Mouse (Mus musculus): ENCODE measurements at regions not wholly inside any gene's neighbourhood (a gene's known extent, or its start where the extent isn't known, plus 50 kb on each side); places are given as distances from the start of the nearest gene placed in this dataset.
A peak's percentile ranks its signal among the peaks of the same experiment; 100 is the strongest.

DNA sequence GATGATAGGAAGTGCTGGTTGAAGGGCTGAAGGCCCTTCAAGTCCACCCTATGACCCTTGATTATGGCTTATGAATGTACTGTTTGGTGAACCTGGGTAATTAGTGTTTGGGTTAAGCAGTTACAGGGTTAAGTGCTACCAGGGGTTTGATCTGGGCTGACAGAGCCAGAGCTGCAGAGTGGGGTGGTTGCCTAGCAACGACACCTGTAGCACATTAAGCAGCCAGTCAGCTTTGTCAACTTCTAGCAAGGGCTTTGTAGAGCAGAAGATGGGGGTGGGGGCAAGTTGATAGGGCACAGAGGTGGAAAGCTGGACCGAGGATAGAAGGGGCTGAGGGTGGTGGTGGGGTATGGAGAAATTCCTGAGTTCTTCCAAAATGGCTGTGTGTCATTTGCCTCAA is 177.0 kb upstream of the Cadm1 start:
- peaks cover 64% of the 10 kb centered on the region for H3K27me3 ChIP-seq (ENCODE audit: control insufficient read depth, insufficient read depth, low read length)
- no peaks in the 10 kb centered on the region for H3K36me3 ChIP-seq (replicated peaks; ENCODE audit: control insufficient read depth, insufficient read depth, low read length)
- H3K27ac ChIP-seq (ENCODE audit: low read depth) = no peak overlapping the region
- H3K4me1 ChIP-seq (ENCODE audit: control insufficient read depth, insufficient read depth) = peaks cover 13% of the 10 kb centered on the region; the same call in 1 of the 2 replicates
- TF ChIP-seq EP300 (IDR thresholded peaks at IDR 0.05; ENCODE audit: low read depth) (no peak), CTCF (IDR thresholded peaks at IDR 0.05; ENCODE audit: low read depth) (no peak)
- H3K4me3 ChIP-seq (ENCODE audit: low read depth, low read length) = no peak overlapping the region
- WGBS = 36% methylated on average over 2 of the region's 2 CpGs
- no peak overlapping the region for H3K4me2 ChIP-seq (ENCODE audit: low read depth, low read length)
- no peak overlapping the region for H3K9ac ChIP-seq (replicated peaks; ENCODE audit: low read depth, low read length)
- no peak for DNase-seq (ENCODE audit: low spot score)
- H3K9me3 ChIP-seq (replicated peaks; ENCODE audit: control insufficient read depth, low read length) = no peaks in the 10 kb centered on the region
- no peak for ATAC-seq (ENCODE audit: insufficient read depth, low read depth)

DNA sequence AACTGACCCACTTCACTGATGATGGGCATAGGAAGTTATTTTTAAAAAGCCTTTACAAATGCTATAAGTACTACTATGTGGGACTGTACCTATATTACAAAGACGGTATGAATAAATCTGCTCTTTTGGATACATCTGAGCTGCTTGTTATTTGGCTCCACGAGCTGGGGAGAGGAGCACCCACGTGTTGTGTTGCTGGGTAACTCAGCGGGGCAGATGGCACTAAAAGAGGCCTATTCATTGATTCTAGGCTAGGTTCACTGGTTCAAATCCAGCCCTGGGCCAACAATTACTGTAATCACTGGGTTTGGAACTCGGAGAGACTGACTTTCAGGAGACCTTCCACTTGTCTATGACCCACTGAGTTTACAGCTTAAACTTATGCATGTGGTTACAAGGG is 176.0 kb upstream of the Cadm1 start:
- no peaks in the 10 kb centered on the region for H3K36me3 ChIP-seq (replicated peaks; ENCODE audit: control insufficient read depth, insufficient read depth, low read length)
- no peak overlapping the region for H3K4me2 ChIP-seq (ENCODE audit: low read depth, low read length)
- H3K9me3 ChIP-seq (replicated peaks; ENCODE audit: control insufficient read depth, low read length) = no peaks in the 10 kb centered on the region
- H3K27ac ChIP-seq (ENCODE audit: low read depth) = no peak overlapping the region
- 87% methylated on average over 5 of the region's 5 CpGs for WGBS
- H3K27me3 ChIP-seq (ENCODE audit: control insufficient read depth, insufficient read depth, low read length) = peaks cover 61% of the 10 kb centered on the region
- H3K9ac ChIP-seq (replicated peaks; ENCODE audit: low read depth, low read length) = no peak overlapping the region
- no peak overlapping the region for H3K4me3 ChIP-seq (ENCODE audit: low read depth, low read length)
- DNase-seq (ENCODE audit: low spot score) (no peak), ATAC-seq (ENCODE audit: insufficient read depth, low read depth) (no peak)
- peaks cover 19% of the 10 kb centered on the region; the same call in 1 of the 2 replicates for H3K4me1 ChIP-seq (ENCODE audit: control insufficient read depth, insufficient read depth)
- TF ChIP-seq CTCF (IDR thresholded peaks at IDR 0.05; ENCODE audit: low read depth) (no peak), EP300 (IDR thresholded peaks at IDR 0.05; ENCODE audit: low read depth) (no peak)

DNA sequence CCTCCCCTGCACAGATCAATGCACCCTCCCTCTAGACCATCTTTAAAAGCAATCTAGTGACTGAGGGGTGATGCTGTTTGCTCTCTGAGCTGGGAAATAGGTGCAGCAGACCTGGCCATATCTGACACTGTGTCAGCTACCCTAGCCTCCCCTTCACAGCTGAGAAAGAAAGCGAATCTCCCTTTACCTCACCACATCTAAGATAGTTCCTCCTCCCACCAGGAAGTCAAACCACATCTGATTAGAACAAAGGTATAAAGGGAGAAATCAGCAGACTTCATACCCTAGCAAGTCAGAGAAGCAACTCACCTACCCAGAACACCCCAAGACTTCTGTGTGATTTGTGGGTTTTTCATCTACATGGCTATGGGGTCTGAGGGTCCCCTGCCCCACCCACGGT is 175.6 kb upstream of the Cadm1 start:
- Histone ChIP-seq H3K36me3 (replicated peaks; ENCODE audit: control insufficient read depth, insufficient read depth, low read length) (no peaks in the 10 kb centered on the region), H3K4me3 (ENCODE audit: low read depth, low read length) (no peak overlapping the region), H3K9me3 (replicated peaks; ENCODE audit: control insufficient read depth, low read length) (no peaks in the 10 kb centered on the region), H3K27me3 (ENCODE audit: control insufficient read depth, insufficient read depth, low read length) (peaks cover 62% of the 10 kb centered on the region), H3K9ac (replicated peaks; ENCODE audit: low read depth, low read length) (no peak overlapping the region), H3K27ac (ENCODE audit: low read depth) (no peak overlapping the region), H3K4me1 (ENCODE audit: control insufficient read depth, insufficient read depth) (peaks cover 19% of the 10 kb centered on the region; the same call in 1 of the 2 replicates), H3K4me2 (ENCODE audit: low read depth, low read length) (no peak overlapping the region)
- DNase-seq (ENCODE audit: low spot score) = no peak
- 69% methylated on average over 2 of the region's 2 CpGs for WGBS
- ATAC-seq (ENCODE audit: insufficient read depth, low read depth) = no peak
- no peak for TF ChIP-seq CTCF (IDR thresholded peaks at IDR 0.05; ENCODE audit: low read depth)
- TF ChIP-seq EP300 (IDR thresholded peaks at IDR 0.05; ENCODE audit: low read depth) = no peak

DNA sequence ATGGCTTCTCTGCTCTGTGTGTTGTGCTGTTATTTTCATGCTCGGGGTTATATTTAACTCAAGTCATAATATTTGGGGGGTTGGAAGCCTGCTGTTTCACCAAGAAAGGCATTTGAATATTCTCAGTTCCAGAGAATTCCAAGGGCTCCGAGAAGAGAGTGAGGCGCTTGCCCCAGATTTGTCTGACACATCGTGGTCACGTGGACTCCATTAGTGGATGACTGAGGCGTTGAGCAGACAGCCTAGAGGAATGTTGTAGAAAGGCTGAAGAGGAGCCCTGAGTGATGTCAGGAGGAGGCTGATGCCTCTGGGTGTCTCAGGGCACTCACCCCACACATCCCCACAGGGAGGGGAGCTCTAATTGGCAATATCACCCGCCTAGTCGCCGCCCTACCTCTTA is 175.1 kb upstream of the Cadm1 start:
- WGBS = 25% methylated on average over 9 of the region's 9 CpGs
- Histone ChIP-seq H3K36me3 (replicated peaks; ENCODE audit: control insufficient read depth, insufficient read depth, low read length) (no peaks in the 10 kb centered on the region), H3K27me3 (ENCODE audit: control insufficient read depth, insufficient read depth, low read length) (peaks cover 66% of the 10 kb centered on the region), H3K9me3 (replicated peaks; ENCODE audit: control insufficient read depth, low read length) (no peaks in the 10 kb centered on the region), H3K4me1 (ENCODE audit: control insufficient read depth, insufficient read depth) (peaks cover 19% of the 10 kb centered on the region; the same call in 1 of the 2 replicates), H3K9ac (replicated peaks; ENCODE audit: low read depth, low read length) (no peak overlapping the region), H3K27ac (ENCODE audit: low read depth) (no peak overlapping the region), H3K4me3 (ENCODE audit: low read depth, low read length) (no peak overlapping the region), H3K4me2 (ENCODE audit: low read depth, low read length) (no peak overlapping the region)
- TF ChIP-seq EP300 (IDR thresholded peaks at IDR 0.05; ENCODE audit: low read depth) (no peak), CTCF (IDR thresholded peaks at IDR 0.05; ENCODE audit: low read depth) (no peak)
- ATAC-seq (ENCODE audit: insufficient read depth, low read depth) (0 out of 2 replicates have a peak, but pooled peaks have one; percentile 12), DNase-seq (ENCODE audit: low spot score) (no peak)

DNA sequence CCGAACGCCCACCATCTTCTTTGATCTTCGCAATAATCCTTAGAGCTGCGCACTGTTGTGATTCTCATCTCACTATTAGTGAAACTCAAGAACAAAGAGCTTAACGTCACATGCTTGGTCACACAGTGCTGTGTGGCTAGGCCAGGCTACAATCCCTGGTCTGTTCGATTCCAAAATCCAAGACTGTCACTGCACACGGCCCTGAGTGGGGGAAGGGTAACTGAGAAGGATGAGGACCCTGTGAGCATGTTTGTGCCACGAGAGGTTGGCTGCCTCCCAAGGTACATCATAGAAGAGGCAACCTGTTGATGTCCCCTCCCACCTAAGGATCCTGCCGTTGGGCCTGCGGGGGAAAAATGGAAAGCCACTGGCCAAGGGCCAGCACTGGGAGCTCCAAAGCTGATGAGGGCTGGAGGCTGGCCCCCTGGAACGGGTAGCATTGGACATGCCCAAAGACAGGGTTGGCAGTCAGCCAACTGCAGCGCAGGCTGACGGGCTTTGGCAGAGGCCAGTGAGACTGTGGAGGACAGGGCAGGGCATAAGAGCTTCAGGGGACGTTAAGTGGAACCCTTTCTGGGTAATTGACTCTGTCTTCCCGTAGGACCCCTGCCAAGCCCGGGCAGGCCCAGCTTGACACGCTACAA is 172.1 kb upstream of the Cadm1 start:
- peak overlapping the region; percentile 21; the same call in 1 of the 2 replicates for H3K4me2 ChIP-seq (ENCODE audit: low read depth, low read length)
- no peaks in the 10 kb centered on the region for H3K36me3 ChIP-seq (replicated peaks; ENCODE audit: control insufficient read depth, insufficient read depth, low read length)
- DNase-seq (ENCODE audit: low spot score) (peak; percentile 71), ATAC-seq (ENCODE audit: insufficient read depth, low read depth) (peak; percentile 92)
- TF ChIP-seq CTCF (IDR thresholded peaks at IDR 0.05; ENCODE audit: low read depth) (no peak), EP300 (IDR thresholded peaks at IDR 0.05; ENCODE audit: low read depth) (no peak)
- peaks cover 65% of the 10 kb centered on the region for H3K27me3 ChIP-seq (ENCODE audit: control insufficient read depth, insufficient read depth, low read length)
- no peak overlapping the region for H3K27ac ChIP-seq (ENCODE audit: low read depth)
- peaks cover 19% of the 10 kb centered on the region; the same call in 1 of the 2 replicates for H3K4me1 ChIP-seq (ENCODE audit: control insufficient read depth, insufficient read depth)
- no peak overlapping the region for H3K4me3 ChIP-seq (ENCODE audit: low read depth, low read length)
- WGBS = 45% methylated on average over 17 of the region's 17 CpGs
- H3K9ac ChIP-seq (replicated peaks; ENCODE audit: low read depth, low read length) = no peak overlapping the region
- no peaks in the 10 kb centered on the region for H3K9me3 ChIP-seq (replicated peaks; ENCODE audit: control insufficient read depth, low read length)

DNA sequence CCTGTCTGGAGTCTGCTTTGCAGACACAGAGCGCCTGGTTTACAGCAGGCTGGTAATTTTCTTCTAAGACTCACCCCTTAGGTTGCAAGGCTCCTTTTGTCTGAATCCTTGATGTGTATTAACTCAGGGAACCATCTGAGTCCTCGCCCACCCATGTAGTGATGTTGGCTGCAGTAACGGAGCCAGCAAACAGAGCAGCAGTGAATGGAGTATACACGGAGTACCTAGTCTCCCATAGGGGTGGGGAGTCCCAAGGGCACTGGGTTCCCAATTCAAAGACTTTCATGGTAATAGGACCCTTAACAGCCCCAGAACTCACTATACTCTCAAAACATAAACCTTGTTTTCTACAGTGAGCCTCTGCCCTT is 171.6 kb upstream of the Cadm1 start:
- H3K27me3 ChIP-seq (ENCODE audit: control insufficient read depth, insufficient read depth, low read length) = peaks cover 64% of the 10 kb centered on the region
- WGBS = 45% methylated on average over 4 of the region's 4 CpGs
- H3K4me3 ChIP-seq (ENCODE audit: low read depth, low read length) = no peak overlapping the region
- no peak overlapping the region for H3K9ac ChIP-seq (replicated peaks; ENCODE audit: low read depth, low read length)
- H3K27ac ChIP-seq (ENCODE audit: low read depth) = no peak overlapping the region
- no peaks in the 10 kb centered on the region for H3K36me3 ChIP-seq (replicated peaks; ENCODE audit: control insufficient read depth, insufficient read depth, low read length)
- TF ChIP-seq CTCF (IDR thresholded peaks at IDR 0.05; ENCODE audit: low read depth) (no peak), EP300 (IDR thresholded peaks at IDR 0.05; ENCODE audit: low read depth) (no peak)
- H3K4me1 ChIP-seq (ENCODE audit: control insufficient read depth, insufficient read depth) = peaks cover 19% of the 10 kb centered on the region; the same call in 1 of the 2 replicates
- H3K4me2 ChIP-seq (ENCODE audit: low read depth, low read length) = peak overlapping the region; percentile 21; the same call in 1 of the 2 replicates
- ATAC-seq (ENCODE audit: insufficient read depth, low read depth) (0 out of 2 replicates have a peak, but pooled peaks have one; percentile 6), DNase-seq (ENCODE audit: low spot score) (no peak)
- no peaks in the 10 kb centered on the region for H3K9me3 ChIP-seq (replicated peaks; ENCODE audit: control insufficient read depth, low read length)
